Mouse (Mus musculus) R1 (cell line): ENCODE data around the gene Psmb7.

Experiments used
- DNase-seq: peaks from one replicate; pipeline ENCODE4 v3.0.0-alpha.2; 2018; ENCODE audit warnings: low read depth, low spot score

Psmb7 gene

DNA sequence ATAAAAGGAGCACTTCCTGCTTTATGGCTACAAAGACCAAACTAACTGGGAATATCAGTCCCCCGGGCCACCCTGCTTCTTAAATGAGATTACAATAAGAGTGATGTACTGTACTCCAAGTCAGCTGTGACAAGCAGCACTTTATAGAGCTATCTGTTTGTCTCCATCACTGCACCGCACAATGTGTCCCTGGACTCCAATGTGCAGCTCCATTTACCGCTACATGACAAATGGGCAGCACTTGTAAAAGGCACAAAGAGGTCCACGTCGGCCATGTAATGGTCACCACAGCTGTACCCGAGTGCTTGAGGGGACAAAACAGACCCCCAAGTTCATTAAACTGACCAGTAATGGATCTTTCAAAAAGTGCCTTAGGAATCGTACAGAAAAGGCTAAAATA lies 49.0 kb downstream of the Psmb7 start:
- DNase-seq, result no peak

- DNase-seq, result peak; percentile 76
These were observed 52.0 kb downstream of the Psmb7 start for GRCm38 (mm10) chr2:38591751-38592459.

GRCm38 (mm10) chr2:38586733-38587132 lies 57.2 kb downstream of the Psmb7 start:
- DNase-seq, result no peak

GRCm38 (mm10) chr2:38585379-38585736 lies 58.5 kb downstream of the Psmb7 start:
- DNase-seq, result peak; percentile 53

DNA sequence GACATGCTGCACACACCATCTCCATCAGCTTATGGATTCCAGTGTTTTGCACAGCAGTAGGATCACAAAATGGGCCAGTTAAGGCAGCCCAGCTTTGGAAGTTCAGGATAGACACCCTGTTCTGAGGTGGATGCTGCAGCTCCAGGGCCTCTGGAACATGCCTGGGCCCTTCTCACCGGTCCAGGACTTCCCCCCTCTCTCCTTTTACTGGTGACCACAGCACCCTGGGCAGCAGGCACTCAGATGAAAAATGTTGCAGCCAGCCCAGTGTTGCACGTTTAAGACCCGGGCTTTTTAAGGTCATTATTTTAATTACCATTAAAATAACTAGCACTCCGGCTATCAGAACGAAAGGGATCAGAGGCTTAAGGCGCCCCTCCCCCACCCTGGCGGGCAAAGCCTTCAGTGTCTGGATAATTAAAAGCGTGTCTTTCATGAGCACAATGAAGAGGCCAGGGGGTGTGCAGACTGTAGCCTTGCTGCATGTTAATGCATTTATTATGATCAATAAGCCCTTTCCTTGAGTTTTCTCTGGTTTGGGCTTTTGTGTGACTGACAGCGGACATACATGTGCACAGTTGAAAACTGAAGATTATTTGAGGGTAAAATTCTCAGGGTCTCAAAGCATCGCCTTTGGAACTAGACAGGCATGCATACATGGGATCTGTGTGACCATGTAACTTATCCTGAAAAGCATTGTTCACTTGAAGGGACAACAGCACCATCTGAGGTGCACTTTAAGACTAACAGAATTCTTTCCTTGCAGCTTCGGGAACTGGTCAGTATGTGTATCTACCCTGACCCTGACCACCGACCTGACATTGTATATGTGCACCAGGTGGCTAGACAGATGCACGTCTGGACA lies 59.1 kb downstream of the Psmb7 start:
- peak; percentile 44 for DNase-seq

- DNase-seq, result no peak
These were observed 59.9 kb downstream of the Psmb7 start for GRCm38 (mm10) chr2:38583982-38584381.

- no peak for DNase-seq
These were observed 64.4 kb downstream of the Psmb7 start for GRCm38 (mm10) chr2:38579528-38579927.

DNA sequence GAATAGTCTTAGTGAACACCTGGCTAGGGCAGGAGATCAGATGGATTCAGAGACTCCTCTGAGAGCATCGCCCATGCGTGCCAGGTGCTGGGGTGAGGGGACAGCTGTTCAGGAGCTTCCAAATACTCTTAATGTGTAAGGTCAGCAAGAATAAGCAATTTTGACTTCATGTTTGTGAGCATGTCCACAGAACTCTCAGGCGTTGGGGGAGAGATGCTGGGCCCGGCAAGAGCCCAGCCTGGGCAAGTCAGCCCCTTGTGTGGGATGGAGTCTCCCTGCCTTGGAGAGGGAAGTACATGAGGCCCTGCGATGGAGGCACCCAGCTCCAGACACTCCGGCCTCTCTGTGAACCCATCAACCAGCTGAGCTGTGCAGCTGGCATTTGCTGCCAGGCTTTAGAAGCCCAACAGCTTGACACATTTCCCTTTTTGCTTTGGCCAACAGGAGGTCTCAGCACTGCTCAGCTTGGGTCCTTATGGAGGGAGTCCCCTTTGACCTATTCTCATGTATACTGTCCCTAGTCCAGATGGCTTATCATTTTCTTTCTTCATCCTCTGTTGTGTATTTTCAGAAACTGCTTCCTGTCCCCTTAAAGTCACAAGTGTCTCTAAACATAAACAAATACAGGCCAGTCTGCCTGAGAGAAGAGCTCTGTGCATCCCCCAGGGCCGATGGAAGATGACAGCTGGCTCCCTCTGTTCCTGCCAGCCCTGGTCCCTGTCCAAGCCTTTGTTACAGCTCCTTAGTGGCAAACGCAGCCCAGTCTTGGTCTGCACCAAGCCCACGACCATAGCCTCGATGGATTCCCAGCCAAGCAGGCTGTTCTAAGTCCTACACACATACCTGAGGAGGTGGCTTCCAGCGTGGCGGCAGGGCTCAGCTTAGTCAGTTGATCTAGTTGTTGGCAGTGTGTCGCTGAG lies 65.0 kb downstream of the Psmb7 start:
- no peak for DNase-seq

DNA sequence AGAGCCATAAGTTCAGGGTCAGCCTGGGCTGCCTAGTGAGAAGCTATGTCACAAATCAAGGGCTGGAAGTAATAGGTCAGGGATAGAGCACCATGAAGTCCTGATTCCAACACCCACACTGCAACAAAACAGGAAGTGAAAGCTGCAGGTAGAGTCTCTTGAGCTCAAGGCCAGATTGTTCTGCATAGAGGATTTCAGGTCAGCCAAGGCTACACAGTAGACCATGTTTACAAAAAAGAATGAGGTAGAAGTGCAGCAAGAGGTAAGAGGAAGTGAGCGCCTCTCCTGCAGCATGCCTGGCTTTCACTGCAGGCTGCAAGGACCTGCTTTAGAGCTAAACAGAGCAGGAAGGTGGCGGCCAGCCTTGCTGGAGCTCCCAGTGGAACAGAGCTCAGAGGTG lies 69.2 kb downstream of the Psmb7 start:
- no peak for DNase-seq

DNA sequence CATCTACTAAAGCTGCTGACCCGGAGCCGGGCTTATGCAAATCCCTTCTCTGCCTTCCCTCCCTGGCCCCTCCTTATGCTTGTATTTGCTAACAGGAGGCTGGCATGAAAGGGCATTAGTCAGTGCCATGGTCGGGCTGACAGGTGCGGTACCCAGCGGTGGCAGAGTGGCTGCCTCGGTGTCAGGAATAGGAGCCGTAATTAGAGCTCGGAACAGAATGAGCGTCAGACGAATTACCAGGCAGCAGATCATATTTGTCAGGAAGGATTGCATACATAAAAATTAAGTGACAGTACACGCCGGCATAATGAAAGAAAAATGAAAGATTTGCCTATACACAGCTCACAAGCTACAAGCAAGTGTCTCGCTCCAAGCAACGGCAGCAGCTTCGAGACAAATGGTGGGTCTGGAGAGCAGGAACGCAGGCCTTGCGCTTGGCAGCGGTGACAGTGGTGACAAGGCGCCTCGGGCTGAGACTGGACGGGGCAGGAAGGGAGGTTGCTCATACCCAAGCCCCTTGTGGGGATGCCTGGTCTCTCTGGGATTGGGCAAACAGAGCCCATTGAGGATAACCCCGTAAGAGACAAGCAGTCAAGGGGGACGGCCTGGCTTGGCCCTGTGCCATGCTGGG lies 71.8 kb downstream of the Psmb7 start:
- DNase-seq, result no peak

DNA sequence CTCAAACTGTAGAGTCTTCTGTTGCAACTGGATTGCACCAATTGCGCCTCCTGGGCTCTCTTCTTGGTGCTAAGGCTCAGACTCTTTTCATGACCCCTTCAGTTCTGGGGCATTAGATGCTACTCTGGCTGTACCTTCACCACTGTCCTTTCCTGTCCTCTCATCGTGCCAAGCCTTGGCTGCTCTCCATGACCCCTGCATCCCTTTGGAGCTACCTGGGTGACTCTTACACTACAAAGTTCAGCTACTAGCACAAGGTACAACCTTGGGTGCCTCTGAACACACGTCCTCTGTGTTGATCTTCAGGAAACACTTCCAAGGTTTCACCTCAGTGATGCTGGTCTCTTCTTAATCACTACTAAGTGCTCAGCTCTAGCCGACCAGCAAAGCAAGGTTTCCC lies 81.3 kb downstream of the Psmb7 start:
- no peak for DNase-seq

- DNase-seq, result peak; percentile 90
These were observed 83.3 kb downstream of the Psmb7 start for GRCm38 (mm10) chr2:38560296-38561227.

DNA sequence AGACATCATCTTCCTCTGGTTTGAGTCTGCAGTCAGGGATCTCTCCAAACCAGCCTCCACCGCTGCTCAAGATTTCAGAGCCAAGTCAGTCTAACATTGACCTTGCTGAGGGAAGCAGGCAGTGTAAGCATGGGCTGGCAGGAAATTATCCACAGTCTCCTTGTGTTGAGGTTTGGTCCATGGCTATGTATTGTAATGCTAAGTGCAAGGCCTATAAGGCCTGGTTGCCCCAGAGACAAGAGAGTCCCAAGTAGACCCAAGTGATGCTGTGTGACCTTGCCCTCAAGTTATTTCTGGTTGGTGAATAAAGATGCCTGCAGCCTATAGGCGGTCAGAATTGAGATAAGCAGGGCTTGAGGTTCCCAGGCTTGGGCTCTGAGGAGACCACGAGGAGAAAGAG lies 87.2 kb downstream of the Psmb7 start:
- DNase-seq, result peak; percentile 85

DNA sequence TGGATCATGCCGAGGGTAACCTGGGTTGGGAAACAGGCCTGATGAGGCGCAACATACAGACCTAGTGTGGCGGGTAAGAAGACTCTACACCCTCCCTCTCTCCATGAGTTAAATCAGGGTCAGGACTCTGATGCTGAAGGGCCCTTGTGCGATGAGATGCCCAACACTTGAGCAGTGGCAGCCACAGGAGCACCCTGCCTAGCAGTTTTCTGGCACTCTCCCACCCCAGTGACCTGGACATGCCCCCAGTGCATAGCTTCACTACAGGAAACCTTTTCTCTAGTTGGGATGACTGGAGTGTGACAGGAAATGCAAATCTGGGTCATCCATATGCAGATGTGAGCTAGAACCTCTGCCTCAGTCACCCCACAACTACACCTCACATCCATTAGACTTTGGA lies 88.2 kb downstream of the Psmb7 start:
- DNase-seq, result peak; percentile 89

GRCm38 (mm10) chr2:38554226-38554995 lies 89.5 kb downstream of the Psmb7 start:
- no peak for DNase-seq

- DNase-seq, result no peak
These were observed 91.9 kb downstream of the Psmb7 start for GRCm38 (mm10) chr2:38552004-38552443.

DNA sequence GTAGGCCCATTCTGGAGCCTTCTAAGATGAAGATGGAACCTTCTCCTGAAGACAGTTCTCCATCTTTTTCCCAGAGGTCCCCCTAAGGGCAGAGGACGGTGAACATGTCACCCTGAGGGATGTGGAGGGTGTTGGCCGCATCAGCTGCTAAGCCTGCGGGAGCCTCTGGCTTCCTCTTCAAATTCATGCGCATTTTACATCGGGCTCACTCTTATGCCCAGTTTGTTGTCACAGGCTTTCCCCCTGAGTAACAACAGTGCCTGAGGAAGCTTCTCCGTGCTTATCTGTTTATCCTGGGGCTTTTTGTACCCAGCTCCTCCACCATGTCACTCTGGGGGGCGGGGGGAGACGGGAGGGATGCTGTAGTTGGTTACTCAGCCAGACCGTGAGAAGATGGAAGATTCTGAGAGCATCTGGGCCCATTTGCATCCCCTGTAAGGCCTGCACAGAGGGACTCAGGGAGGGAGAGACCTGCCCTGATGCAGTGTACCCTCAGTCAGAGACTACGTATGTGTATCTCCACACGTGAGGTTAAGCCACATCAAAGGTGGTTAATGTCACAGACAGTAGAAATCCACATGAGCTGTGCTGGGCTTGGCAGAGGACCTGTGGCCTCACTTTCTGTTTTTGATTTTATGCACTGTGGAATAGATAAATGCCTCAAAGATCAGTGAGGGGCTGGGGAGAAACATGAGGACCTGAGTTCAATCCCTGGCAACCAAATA lies 95.9 kb downstream of the Psmb7 start:
- DNase-seq, result no peak

DNA sequence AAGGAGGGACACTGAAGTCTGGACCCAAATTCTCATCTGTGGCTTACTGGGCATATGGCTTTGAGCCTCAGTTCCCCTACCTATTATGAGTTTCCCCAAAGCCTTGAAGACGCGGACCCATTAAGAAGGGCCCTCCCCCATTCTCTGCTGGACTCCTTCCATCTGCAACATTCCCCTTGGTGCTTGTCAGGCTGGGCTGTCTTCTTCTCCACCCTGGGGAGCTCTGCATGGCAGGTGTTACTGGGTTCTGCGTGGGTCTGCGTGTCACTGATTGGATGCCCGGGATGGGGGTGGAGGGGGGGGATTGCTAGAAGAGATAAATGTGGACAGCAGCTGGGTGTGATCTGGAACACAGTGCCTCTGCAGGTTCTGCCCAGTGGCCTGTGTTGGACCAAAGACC lies 97.1 kb downstream of the Psmb7 start:
- DNase-seq, result no peak

- DNase-seq, result peak; percentile 96
These were observed 97.7 kb downstream of the Psmb7 start for GRCm38 (mm10) chr2:38546222-38546621.
